Mouse (Mus musculus) small intestine, adult 2 months (tissue): ENCODE measurements at regions not wholly inside any gene's neighbourhood (a gene's known extent, or its start where the extent isn't known, plus 50 kb on each side); places are given as distances from the start of the nearest gene placed in this dataset.

ENCODE experiments used
- H3K27ac ChIP-seq: fragments of 200-500 bp; 2 replicates; pipeline ENCODE4 v1.5.1; 2012; ENCODE audit warnings: low read depth, low read length, control low read depth, inconsistent platforms; ENCODE audit not compliant: insufficient read depth
- H3K27me3 ChIP-seq: fragments of 200-500 bp; 2 replicates; pipeline ENCODE4 v1.6.1; 2012; ENCODE audit warnings: mild to moderate bottlenecking, moderate library complexity, low read length, inconsistent platforms; ENCODE audit not compliant: control insufficient read depth, insufficient read depth
- H3K36me3 ChIP-seq: fragments of 200-500 bp; 2 replicates; pipeline ENCODE4 v1.6.1; 2012; ENCODE audit warnings: mild to moderate bottlenecking, low read length, control low read depth, inconsistent platforms; ENCODE audit not compliant: control insufficient read depth, insufficient read depth
- H3K4me1 ChIP-seq: fragments of 200-500 bp; 2 replicates; pipeline ENCODE4 v1.6.1; 2012; ENCODE audit warnings: low read length, inconsistent platforms, mixed read lengths; ENCODE audit not compliant: control insufficient read depth, insufficient read depth, insufficient read length
- H3K4me3 ChIP-seq: fragments of 200-500 bp; 2 replicates; pipeline ENCODE4 v1.5.1; 2012; ENCODE audit warnings: low read depth, mild to moderate bottlenecking, control low read depth, inconsistent platforms, low read length, moderate library complexity
- CTCF ChIP-seq: fragments of 200-500 bp; IDR thresholded peaks from 2 replicates; pipeline ENCODE4 v1.5.1; 2012; ENCODE audit warnings: low read depth, mild to moderate bottlenecking, control low read depth, inconsistent platforms, low read length, moderate library complexity, mixed read lengths; ENCODE audit not compliant: insufficient replicate concordance, insufficient read length; ENCODE audit errors: extremely low read depth
- POLR2A ChIP-seq: fragments of 200-500 bp; IDR thresholded peaks from 2 replicates; pipeline ENCODE4 v1.6.1; 2012; ENCODE audit warnings: low read depth, mild to moderate bottlenecking, control low read depth, inconsistent platforms, low read length, moderate library complexity
- WGBS: fragments of 180-500 bp; shearing (Covaris S2); methylation state at CpG from one replicate; pipeline ENCODE4 v1.1.7; 2018; 5-methylcytosine and 5-hydroxymethylcytosine counted together

GRCm38 (mm10) chr16:25042669-25043440, 243.8 kb upstream of the Tprg start:
- Histone ChIP-seq H3K4me1 (no peaks in the 10 kb centered on the region), H3K27ac (no peak overlapping the region), H3K27me3 (no peaks in the 10 kb centered on the region), H3K4me3 (no peak overlapping the region), H3K36me3 (no peaks in the 10 kb centered on the region)
- 49% methylated on average over 8 of the region's 8 CpGs for WGBS
- TF ChIP-seq CTCF (no peak), POLR2A (no peak)

GRCm38 (mm10) chr16:25044637-25045036, 242.0 kb upstream of the Tprg start:
- no peaks in the 10 kb centered on the region for H3K27me3 ChIP-seq
- no peak overlapping the region for H3K4me3 ChIP-seq
- H3K36me3 ChIP-seq, result no peaks in the 10 kb centered on the region
- no peak overlapping the region for H3K27ac ChIP-seq
- 83% methylated on average over 3 of the region's 3 CpGs for WGBS
- TF ChIP-seq CTCF (no peak), POLR2A (no peak)
- H3K4me1 ChIP-seq, result no peaks in the 10 kb centered on the region

GRCm38 (mm10) chr16:25047726-25048125, 238.9 kb upstream of the Tprg start:
- no peaks in the 10 kb centered on the region for H3K36me3 ChIP-seq
- H3K4me3 ChIP-seq, result no peak overlapping the region
- no peaks in the 10 kb centered on the region for H3K27me3 ChIP-seq
- H3K27ac ChIP-seq, result no peak overlapping the region
- TF ChIP-seq POLR2A, result no peak
- TF ChIP-seq CTCF, result no peak
- 82% methylated on average over 2 of the region's 2 CpGs for WGBS
- no peaks in the 10 kb centered on the region; the same call in 1 of the 2 replicates for H3K4me1 ChIP-seq

- Histone ChIP-seq H3K4me1 (no peaks in the 10 kb centered on the region; the same call in 1 of the 2 replicates), H3K27ac (no peak overlapping the region), H3K27me3 (no peaks in the 10 kb centered on the region), H3K36me3 (no peaks in the 10 kb centered on the region), H3K4me3 (no peak overlapping the region)
- no peak for TF ChIP-seq POLR2A
- TF ChIP-seq CTCF, result no peak
- WGBS, result 65% methylated on average over 7 of the region's 7 CpGs
Observed at GRCm38 (mm10) chr16:25049928-25050510, 236.6 kb upstream of the Tprg start.

GRCm38 (mm10) chr16:25051044-25051443, 235.6 kb upstream of the Tprg start:
- WGBS, result 74% methylated on average over 5 of the region's 5 CpGs
- no peak overlapping the region for H3K27ac ChIP-seq
- no peak overlapping the region for H3K4me3 ChIP-seq
- no peaks in the 10 kb centered on the region for H3K27me3 ChIP-seq
- TF ChIP-seq CTCF, result no peak
- no peak for TF ChIP-seq POLR2A
- H3K4me1 ChIP-seq, result no peaks in the 10 kb centered on the region; the same call in 1 of the 2 replicates
- H3K36me3 ChIP-seq, result no peaks in the 10 kb centered on the region

GRCm38 (mm10) chr16:25052428-25052827, 234.2 kb upstream of the Tprg start:
- WGBS, result 69% methylated on average over 5 of the region's 5 CpGs
- no peaks in the 10 kb centered on the region for H3K36me3 ChIP-seq
- TF ChIP-seq POLR2A (no peak), CTCF (no peak)
- no peaks in the 10 kb centered on the region; the same call in 1 of the 2 replicates for H3K4me1 ChIP-seq
- no peak overlapping the region for H3K4me3 ChIP-seq
- H3K27ac ChIP-seq, result no peak overlapping the region
- H3K27me3 ChIP-seq, result no peaks in the 10 kb centered on the region

- Histone ChIP-seq H3K4me3 (no peak overlapping the region), H3K27me3 (no peaks in the 10 kb centered on the region), H3K4me1 (no peaks in the 10 kb centered on the region; the same call in 1 of the 2 replicates), H3K27ac (no peak overlapping the region), H3K36me3 (no peaks in the 10 kb centered on the region)
- WGBS, result 62% methylated on average over 5 of the region's 5 CpGs
- TF ChIP-seq POLR2A, result no peak
- no peak for TF ChIP-seq CTCF
Observed at GRCm38 (mm10) chr16:25052917-25053343, 233.7 kb upstream of the Tprg start.
